Mouse (Mus musculus): Measurements from ENCODE around the gene Tifa. TPM values are rescaled to one million over a fixed set of nuclear protein-coding genes. Genes with fewer than 3 reads are reported as not detected.

Tifa gene
- total and polyA plus RNA-seq, 3 experiments, result 1.4 to 3.2 (median 2.8) TPM

GRCm38 (mm10) chr3:127780021-127780644 lies 9.5 kb upstream of the Tifa start, which contains the start of gene Alpk1:
Gene Alpk1, minus strand, starts transcription at chr3:127780527.
- H3K27ac ChIP-seq (ENCODE audit: insufficient read depth, low read depth), result no peak within 1 kb of the TSS
- peak within 1 kb of the TSS; percentile 53 to 56 (median 55) for H3K4me3 ChIP-seq (replicated peaks in 1 of 3; ENCODE audit: low read depth in 2 of 3, low read length in 2 of 3, poor library complexity in 1 of 3)
- no peaks in the 10 kb centered on the region for H3K79me2 ChIP-seq (replicated peaks; ENCODE audit: control insufficient read depth, extremely low read depth, insufficient read depth, poor library complexity, severe bottlenecking)
- peak; percentile 63 for DNase-seq (ENCODE audit: extremely low read depth)
- peak within 1 kb of the TSS; percentile 22; the same call in 1 of the 2 replicates for H3K4me2 ChIP-seq (ENCODE audit: insufficient read depth, low read depth, poor library complexity, severe bottlenecking)
- H3K4me1 ChIP-seq (ENCODE audit: control insufficient read depth in 1 of 2, insufficient read depth in 2 of 2), result peaks cover 0 to 9% of the 10 kb centered on the region in 2 experiments; a peak in 1 of 4 replicates
- TF ChIP-seq PAX5 (IDR thresholded peaks at IDR 0.05; ENCODE audit: low read length) (no peak), MEF2A (IDR thresholded peaks at IDR 0.05; ENCODE audit: borderline replicate concordance, low read depth, low read length) (peak; percentile 25; the same call in 1 of the 2 replicates), ZMIZ1 (IDR thresholded peaks at IDR 0.05; ENCODE audit: low read depth, low read length) (no peak), SIN3A (IDR thresholded peaks at IDR 0.05; ENCODE audit: low read length) (no peak), ZKSCAN1 (IDR thresholded peaks at IDR 0.05; ENCODE audit: borderline replicate concordance, low read depth, low read length) (no peak), MAX (IDR thresholded peaks at IDR 0.05; ENCODE audit: low read length) (peak; percentile 93), JUND (conservative IDR thresholded peaks at IDR 0.05; ENCODE audit: low read depth, low read length) (0 out of 2 replicates have a peak, but pooled peaks have one; percentile 6), MAFK (IDR thresholded peaks at IDR 0.05; ENCODE audit: insufficient replicate concordance, low read length) (no peak), POLR2AphosphoS2 (IDR thresholded peaks at IDR 0.05; ENCODE audit: low read depth, low read length) (no peak), MAZ (IDR thresholded peaks at IDR 0.05; ENCODE audit: low read depth, low read length) (no peak), USF2 (conservative IDR thresholded peaks at IDR 0.05; ENCODE audit: low read depth, low read length) (no peak), ZNF384 (IDR thresholded peaks at IDR 0.05; ENCODE audit: low read depth, low read length) (no peak), CHD1 (IDR thresholded peaks at IDR 0.05; ENCODE audit: low read depth, low read length) (no peak), GABPA (IDR thresholded peaks at IDR 0.05; ENCODE audit: insufficient replicate concordance, low read depth, low read length) (no peak; the same call in 1 of the 2 replicates), NRF1 (IDR thresholded peaks at IDR 0.05; ENCODE audit: low read depth, low read length) (no peak), CHD2 (IDR thresholded peaks at IDR 0.05; ENCODE audit: low read length) (no peak), ELF1 (IDR thresholded peaks at IDR 0.05; ENCODE audit: low read depth, low read length) (peak; percentile 41), RAD21 (IDR thresholded peaks at IDR 0.05; ENCODE audit: low read depth, low read length) (peak; percentile 36), UBTF (IDR thresholded peaks at IDR 0.05; ENCODE audit: low read depth, low read length) (no peak), NELFE (IDR thresholded peaks at IDR 0.05; ENCODE audit: low read depth, low read length) (no peak), TCF12 (IDR thresholded peaks at IDR 0.05; ENCODE audit: low read depth, low read length) (peak; percentile 40; the same call in 1 of the 2 replicates), BHLHE40 (IDR thresholded peaks at IDR 0.05; ENCODE audit: low read depth, low read length) (peak; percentile 90), E2F4 (IDR thresholded peaks at IDR 0.05; ENCODE audit: insufficient replicate concordance, low read depth, low read length) (no peak), USF1 (IDR thresholded peaks at IDR 0.05; ENCODE audit: low read depth, low read length) (no peak), ZC3H11A (IDR thresholded peaks at IDR 0.05; ENCODE audit: low read depth, low read length) (no peak), POLR2A (IDR thresholded peaks at IDR 0.05; ENCODE audit: low read depth, low read length) (no peak), CTCF (conservative IDR thresholded peaks at IDR 0.05 in 1 of 2, IDR thresholded peaks at IDR 0.05 in 1 of 2; ENCODE audit: low read depth in 2 of 2, low read length in 2 of 2) (peak in 1 of 2 experiments; percentile 67; a peak in 2 of 4 replicates), IRF4 (IDR thresholded peaks at IDR 0.05; ENCODE audit: low read depth, low read length) (peak; percentile 54), HCFC1 (IDR thresholded peaks at IDR 0.05; ENCODE audit: low read depth, low read length) (no peak), RCOR1 (conservative IDR thresholded peaks at IDR 0.05; ENCODE audit: low read depth, low read length) (no peak), KAT2A (IDR thresholded peaks at IDR 0.05; ENCODE audit: insufficient replicate concordance, low read length) (no peak), MXI1 (IDR thresholded peaks at IDR 0.05; ENCODE audit: low read depth, low read length) (no peak), SMC3 (IDR thresholded peaks at IDR 0.05; ENCODE audit: low read depth, low read length) (peak; percentile 43), EP300 (IDR thresholded peaks at IDR 0.05; ENCODE audit: low read length) (no peak), MYC (IDR thresholded peaks at IDR 0.05; ENCODE audit: low read depth, low read length) (peak; percentile 65; the same call in 1 of the 2 replicates), TBP (conservative IDR thresholded peaks at IDR 0.05; ENCODE audit: low read depth, low read length) (no peak), JUN (IDR thresholded peaks at IDR 0.05; ENCODE audit: insufficient read depth, low read depth, low read length) (no peak), ETS1 (conservative IDR thresholded peaks at IDR 0.05; ENCODE audit: low read depth, low read length) (no peak; the same call in 1 of the 2 replicates)
- no peaks in the 10 kb centered on the region for H3K9me3 ChIP-seq (replicated peaks; ENCODE audit: low read length)
- no peaks in the 10 kb centered on the region for H3K27me3 ChIP-seq (replicated peaks)
- H3K36me3 ChIP-seq (replicated peaks in 1 of 2; ENCODE audit: control insufficient read depth in 1 of 2, insufficient read depth in 1 of 2, low read length in 1 of 2), result no peaks in the 10 kb centered on the region
- in situ Hi-C loops (cut with MboI; ENCODE audit: low pct_ligation_motif_present, low pct_unique_long_range_greater_than_20kb, low sequenced_read_pairs) (no loop called here), dilution Hi-C loops (cut with MboI; ENCODE audit: extremely low pct_ligation_motif_present, extremely low pct_unique_long_range_greater_than_20kb, low sequenced_read_pairs) (no loop called here)
- 0 out of 2 replicates have a peak within 1 kb of the TSS, but pooled peaks have one; percentile 17 for H3K9ac ChIP-seq (ENCODE audit: insufficient read depth, low read depth)

All from CH12.LX (cell line).